Comparison of ENCODE assay signal across 21 mouse cellular contexts in genomic region chr1:131743868-131744464, GRCm38 (mm10). TPM values are rescaled to one million over a fixed set of nuclear protein-coding genes. Genes with fewer than 3 reads are reported as not detected.
DNase-seq lines count a peak whose midpoint lies in the region; ATAC-seq and TF ChIP-seq lines count a peak whose summit lies in the region.
"Had no signal": no experiment of that assay in that cellular context is flagged by ENCODE, and none has a peak within 500 bp of the region (broad histone marks: within the 10 kb centered on the region; RNA-seq: fewer than 3 reads in every experiment).

Gene Slc26a9, plus strand, starts transcription at chr1:131744022.

- no peak within 1 kb of the TSS for H3K4me2 ChIP-seq in embryonic facial prominence, embryonic 14.5 days (ENCODE audit: low read depth, low read length)
- no peak within 1 kb of the TSS for H3K4me2 ChIP-seq in kidney, embryonic 14.5 days (replicated peaks; ENCODE audit: low read depth, low read length)
- H3K4me2 ChIP-seq in stomach, embryonic 16.5 days (ENCODE audit: low read depth, low read length), result peak within 1 kb of the TSS; percentile 46
- H3K4me2 ChIP-seq: liver, embryonic 13.5 days had no signal

- H3K9me3 ChIP-seq in embryonic facial prominence, embryonic 14.5 days (ENCODE audit: control insufficient read depth, low read length), result no peaks in the 10 kb centered on the region
- H3K9me3 ChIP-seq in embryonic facial prominence, embryonic 10.5 days, result no peaks in the 10 kb centered on the region
- no peaks in the 10 kb centered on the region for H3K9me3 ChIP-seq in kidney, embryonic 14.5 days (ENCODE audit: control insufficient read depth, low read length)
- H3K9me3 ChIP-seq in stomach, embryonic 16.5 days (replicated peaks; ENCODE audit: control insufficient read depth, low read length), result no peaks in the 10 kb centered on the region
- H3K9me3 ChIP-seq: liver, embryonic 13.5 days had no signal

- H3K4me3 ChIP-seq in embryonic facial prominence, embryonic 14.5 days (ENCODE audit: low read depth, low read length), result no peak within 1 kb of the TSS
- H3K4me3 ChIP-seq in embryonic facial prominence, embryonic 10.5 days, result no peak within 1 kb of the TSS
- no peak within 1 kb of the TSS for H3K4me3 ChIP-seq in kidney, embryonic 14.5 days (ENCODE audit: low read length)
- H3K4me3 ChIP-seq in kidney, adult 2 months (ENCODE audit: insufficient read depth, low read depth, low read length), result no peak within 1 kb of the TSS
- peak within 1 kb of the TSS; percentile 11 for H3K4me3 ChIP-seq in stomach, embryonic 16.5 days (replicated peaks; ENCODE audit: low read length)
- H3K4me3 ChIP-seq: heart, adult 2 months; liver, embryonic 13.5 days had no signal

- H3K9ac ChIP-seq in embryonic facial prominence, embryonic 14.5 days (ENCODE audit: low read depth, low read length), result no peak within 1 kb of the TSS
- no peak within 1 kb of the TSS for H3K9ac ChIP-seq in kidney, embryonic 14.5 days (ENCODE audit: low read depth, low read length)
- peak within 1 kb of the TSS; percentile 6 for H3K9ac ChIP-seq in stomach, embryonic 16.5 days (ENCODE audit: low read length)
- H3K9ac ChIP-seq: forebrain, postnatal 0 days; liver, embryonic 13.5 days had no signal

- peak; percentile 65 for ATAC-seq in embryonic facial prominence, embryonic 14.5 days (ENCODE audit: low read depth)
- peak; percentile 26; the same call in 1 of the 2 replicates for ATAC-seq in kidney, embryonic 14.5 days (ENCODE audit: low FRiP score, low TSS enrichment)
- ATAC-seq in stomach, embryonic 16.5 days (ENCODE audit: insufficient read depth, low FRiP score), result peak; percentile 89
- ATAC-seq: activated CD4-positive, CD25-positive, alpha-beta regulatory T cell, adult 4 months; forebrain, postnatal 0 days; hindbrain, postnatal 0 days had no signal

- 57% methylated on average over 10 of the region's 10 CpGs for WGBS in embryonic facial prominence, embryonic 14.5 days
- WGBS in embryonic facial prominence, embryonic 10.5 days, result 47% methylated on average over 10 of the region's 10 CpGs
- WGBS in kidney, embryonic 14.5 days, result 62% methylated on average over 10 of the region's 10 CpGs
- WGBS in kidney, adult 2 months, result 83% methylated on average over 10 of the region's 10 CpGs
- 53% methylated on average over 10 of the region's 10 CpGs for WGBS in stomach, embryonic 16.5 days

- no peak for TF ChIP-seq CTCF in kidney, adult 2 months (conservative IDR thresholded peaks at IDR 0.05; ENCODE audit: insufficient read depth, insufficient read length, low read depth, low read length)

- DNase-seq in embryonic facial prominence, embryonic 14.5 days (ENCODE audit: low spot score), result no peak
- no peak for DNase-seq in embryonic facial prominence, embryonic 10.5 days (ENCODE audit: low spot score)
- no peak for DNase-seq in kidney, adult 2 months
- DNase-seq in lung, postnatal 10 days, result peak; percentile 36
- no peak for DNase-seq in ovary, adult 18-20 months (ENCODE audit: low spot score)
- DNase-seq in adrenal gland, postnatal 25 days, result no peak
- DNase-seq: adrenal gland, adult 8-10 months; cerebellum, adult 9-10 months; forebrain, postnatal 0 days; gastrocnemius, postnatal 25 days; heart, adult 2 months; heart, postnatal 4 days; kidney, adult 8-10 months; kidney, postnatal 36 days; liver, embryonic 13.5 days; right cerebral cortex, adult 18-20 months had no signal

- no peaks in the 10 kb centered on the region for H3K27me3 ChIP-seq in embryonic facial prominence, embryonic 14.5 days (replicated peaks; ENCODE audit: control insufficient read depth, insufficient read depth, low read length)
- H3K27me3 ChIP-seq in embryonic facial prominence, embryonic 10.5 days (replicated peaks; ENCODE audit: low read depth, poor library complexity, severe bottlenecking), result peaks cover 8% of the 10 kb centered on the region; the same call in 1 of the 2 replicates
- no peaks in the 10 kb centered on the region for H3K27me3 ChIP-seq in kidney, embryonic 14.5 days (ENCODE audit: control insufficient read depth, insufficient read depth, low read length)
- no peaks in the 10 kb centered on the region for H3K27me3 ChIP-seq in kidney, adult 2 months (replicated peaks; ENCODE audit: control insufficient read depth, insufficient read depth, low read length)
- no peaks in the 10 kb centered on the region for H3K27me3 ChIP-seq in stomach, embryonic 16.5 days (ENCODE audit: control insufficient read depth, insufficient read depth, low read length)

- no peak within 1 kb of the TSS for H3K27ac ChIP-seq in embryonic facial prominence, embryonic 14.5 days (replicated peaks; ENCODE audit: low read depth, low read length)
- no peak within 1 kb of the TSS for H3K27ac ChIP-seq in embryonic facial prominence, embryonic 10.5 days (replicated peaks)
- no peak within 1 kb of the TSS for H3K27ac ChIP-seq in kidney, embryonic 14.5 days (ENCODE audit: low read depth, low read length)
- no peak within 1 kb of the TSS for H3K27ac ChIP-seq in kidney, adult 2 months (ENCODE audit: insufficient read depth, low read depth, low read length)
- peak within 1 kb of the TSS; percentile 64 for H3K27ac ChIP-seq in stomach, embryonic 16.5 days (ENCODE audit: low read length)
- H3K27ac ChIP-seq: heart, adult 2 months; hindbrain, postnatal 0 days; liver, embryonic 13.5 days; macrophage had no signal

- no peaks in the 10 kb centered on the region for H3K4me1 ChIP-seq in embryonic facial prominence, embryonic 14.5 days (ENCODE audit: control insufficient read depth, insufficient read depth, low read length)
- peaks cover 25% of the 10 kb centered on the region for H3K4me1 ChIP-seq in embryonic facial prominence, embryonic 10.5 days
- H3K4me1 ChIP-seq in kidney, embryonic 14.5 days (ENCODE audit: control insufficient read depth, insufficient read depth, low read length), result no peaks in the 10 kb centered on the region
- H3K4me1 ChIP-seq in kidney, adult 2 months (ENCODE audit: control insufficient read depth, insufficient read depth, low read length), result no peaks in the 10 kb centered on the region
- H3K4me1 ChIP-seq in stomach, embryonic 16.5 days (ENCODE audit: control insufficient read depth, insufficient read depth, low read length), result 0 out of 2 replicates have a peak, but pooled peaks cover 4% of the 10 kb centered on the region
- H3K4me1 ChIP-seq: liver, embryonic 13.5 days had no signal

- TF ChIP-seq POLR2A in kidney, adult 2 months (IDR thresholded peaks at IDR 0.05; ENCODE audit: low read depth, low read length), result no peak

- H3K36me3 ChIP-seq in embryonic facial prominence, embryonic 14.5 days (ENCODE audit: control insufficient read depth, insufficient read depth, low read length), result no peaks in the 10 kb centered on the region
- no peaks in the 10 kb centered on the region for H3K36me3 ChIP-seq in embryonic facial prominence, embryonic 10.5 days (replicated peaks)
- no peaks in the 10 kb centered on the region for H3K36me3 ChIP-seq in kidney, embryonic 14.5 days (ENCODE audit: control insufficient read depth, insufficient read depth, low read length)
- H3K36me3 ChIP-seq in kidney, adult 2 months (ENCODE audit: control insufficient read depth, insufficient read depth, low read length), result no peaks in the 10 kb centered on the region
- H3K36me3 ChIP-seq in stomach, embryonic 16.5 days (ENCODE audit: control insufficient read depth, insufficient read depth, low read length), result no peaks in the 10 kb centered on the region
- H3K36me3 ChIP-seq: liver, embryonic 13.5 days had no signal

RNA-seq across cellular contexts. Expression of gene Slc26a9, which starts in this region (rescaled TPM):
- polyA plus RNA-seq in embryonic facial prominence, embryonic 14.5 days (2014; fragmentation: Nextera tagmentation; extraction: Ambion mirVana), result 0.10 TPM in 1 of 2 replicates, not detected in the other
- 0.73 TPM in 1 of 2 replicates, not detected in the other for polyA plus RNA-seq in embryonic facial prominence, embryonic 10.5 days (2016; fragmentation: Nextera tagmentation; extraction: Ambion mirVana)
- polyA plus RNA-seq in kidney, embryonic 14.5 days (2014; fragmentation: Nextera tagmentation; extraction: Ambion mirVana), result 0.33 and 0.62 TPM in 2 replicates
- polyA plus RNA-seq in kidney, adult 2 months (2012; rRNA removed), result not detected in 2 replicates
- polyA plus RNA-seq in stomach, embryonic 16.5 days (2015; fragmentation: Nextera tagmentation; extraction: Ambion mirVana), result 9.7 and 13.2 TPM in 2 replicates
- 0.18 TPM in 1 of 2 replicates, not detected in the other for total RNA-seq in adrenal gland, postnatal 25 days (2021)
- total RNA-seq: gastrocnemius, postnatal 25 days; heart, adult 2 months had no signal
- polyA plus RNA-seq: activated CD4-positive, CD25-positive, alpha-beta regulatory T cell, adult 4 months; liver, embryonic 13.5 days; macrophage had no signal

Comparison
In these comparisons a context has a peak if more than half of its experiments do, and no peak if none do; other contexts are left out.
1. Peak in ATAC-seq in embryonic facial prominence, embryonic 14.5 days; RNA of the gene not detected or under 1 TPM.
2. Peak in ATAC-seq in kidney, embryonic 14.5 days; RNA of the gene not detected or under 1 TPM.
3. ATAC-seq: peak in every context shown above with its lines; median percentile 89 in stomach, embryonic 16.5 days; 65 in embryonic facial prominence, embryonic 14.5 days; 26 in kidney, embryonic 14.5 days.